Mouse (Mus musculus): ENCODE data around the gene Kcnc4.

- TF ChIP-seq CTCF (IDR thresholded peaks at IDR 0.05; ENCODE audit: borderline replicate concordance, insufficient read depth, low read length): no peak
- TF ChIP-seq POLR2A (IDR thresholded peaks at IDR 0.05; ENCODE audit: low read depth, low read length): no peak
Observed at GRCm38 (mm10) chr3:107401401-107401800, 58.0 kb downstream of the Kcnc4 start.
